ENCODE assay signal across 20 mouse cellular contexts in genomic region chr14:34377121-34377520, GRCm38 (mm10). TPM values are rescaled to one million over a fixed set of nuclear protein-coding genes. Genes with fewer than 3 reads are reported as not detected.
DNase-seq lines count a peak whose midpoint lies in the region; ATAC-seq and TF ChIP-seq lines count a peak whose summit lies in the region.
"Had no signal": no experiment of that assay in that cellular context is flagged by ENCODE, and none has a peak within 500 bp of the region (broad histone marks: within the 10 kb centered on the region; RNA-seq: fewer than 3 reads in every experiment).

No protein-coding gene starts in this region.

- ATAC-seq in kidney, postnatal 0 days (replicated peaks; ENCODE audit: low FRiP score, low read depth), result no peak
- ATAC-seq in heart, embryonic 13.5 days (ENCODE audit: extremely low read depth, insufficient number of reproducible peaks, low FRiP score, low TSS enrichment), result no peak
- no peak for ATAC-seq in liver, embryonic 11.5 days (replicated peaks; ENCODE audit: low FRiP score)
- ATAC-seq: forebrain, embryonic 15.5 days had no signal

- no peaks in the 10 kb centered on the region for H3K9me3 ChIP-seq in kidney, postnatal 0 days (replicated peaks; ENCODE audit: low read length)
- H3K9me3 ChIP-seq in heart, embryonic 13.5 days, result no peaks in the 10 kb centered on the region
- H3K9me3 ChIP-seq in liver, embryonic 11.5 days (ENCODE audit: control insufficient read depth, low read length), result no peaks in the 10 kb centered on the region
- H3K9me3 ChIP-seq: embryonic facial prominence, embryonic 12.5 days; forebrain, embryonic 15.5 days; G1E; liver, embryonic 15.5 days; neural tube, embryonic 12.5 days had no signal

- H3K27ac ChIP-seq in heart, adult 2 months, result peak overlapping the region; percentile 90
- H3K27ac ChIP-seq in kidney, postnatal 0 days, result peak overlapping the region; percentile 57
- peak overlapping the region; percentile 77 for H3K27ac ChIP-seq in heart, embryonic 13.5 days (replicated peaks)
- no peak overlapping the region for H3K27ac ChIP-seq in liver, embryonic 11.5 days (ENCODE audit: low read depth, low read length)
- H3K27ac ChIP-seq in layer of hippocampus, adult 2 months, result no peak overlapping the region
- H3K27ac ChIP-seq: forebrain, embryonic 15.5 days; liver, embryonic 15.5 days; neural tube, embryonic 12.5 days had no signal

- 47% methylated on average over 4 of the region's 4 CpGs for WGBS in heart, adult 2 months
- WGBS in kidney, postnatal 0 days, result 57% methylated on average over 4 of the region's 4 CpGs
- WGBS in heart, embryonic 13.5 days, result 70% methylated on average over 4 of the region's 4 CpGs
- 52% methylated on average over 4 of the region's 4 CpGs for WGBS in liver, embryonic 11.5 days

- no peak for TF ChIP-seq CTCF in heart, adult 2 months (IDR thresholded peaks at IDR 0.05)
- no peak for TF ChIP-seq CTCF in kidney, postnatal 0 days (IDR thresholded peaks at IDR 0.05; ENCODE audit: low read depth)
- TF ChIP-seq CTCF in layer of hippocampus, adult 2 months (conservative IDR thresholded peaks at IDR 0.05), result no peak

- no peaks in the 10 kb centered on the region for H3K79me2 ChIP-seq in heart, adult 2 months (replicated peaks; ENCODE audit: control insufficient read depth, insufficient read depth, low read length)

- peak; percentile 37; the same call in 1 of the 2 replicates for TF ChIP-seq POLR2A in heart, adult 2 months (IDR thresholded peaks at IDR 0.05; ENCODE audit: insufficient read depth, low read depth, low read length)

- no peaks in the 10 kb centered on the region for H3K36me3 ChIP-seq in heart, adult 2 months (ENCODE audit: control insufficient read depth, insufficient read depth, low read length)
- no peaks in the 10 kb centered on the region for H3K36me3 ChIP-seq in kidney, postnatal 0 days (ENCODE audit: insufficient read depth, low read length)
- H3K36me3 ChIP-seq in heart, embryonic 13.5 days, result 0 out of 2 replicates have a peak, but pooled peaks cover 4% of the 10 kb centered on the region
- no peaks in the 10 kb centered on the region for H3K36me3 ChIP-seq in liver, embryonic 11.5 days (ENCODE audit: control insufficient read depth, insufficient read depth, low read length)
- H3K36me3 ChIP-seq: embryonic facial prominence, embryonic 12.5 days; forebrain, embryonic 15.5 days; G1E; liver, embryonic 15.5 days; neural tube, embryonic 12.5 days had no signal

- no peaks in the 10 kb centered on the region for H3K27me3 ChIP-seq in heart, adult 2 months (ENCODE audit: control insufficient read depth, insufficient read depth, low read length)
- no peaks in the 10 kb centered on the region for H3K27me3 ChIP-seq in kidney, postnatal 0 days (ENCODE audit: insufficient read depth, low read length)
- no peaks in the 10 kb centered on the region for H3K27me3 ChIP-seq in heart, embryonic 13.5 days (replicated peaks)
- H3K27me3 ChIP-seq in liver, embryonic 11.5 days (replicated peaks; ENCODE audit: control insufficient read depth, insufficient read depth, low read length), result no peaks in the 10 kb centered on the region
- H3K27me3 ChIP-seq: embryonic facial prominence, embryonic 12.5 days; forebrain, embryonic 15.5 days; liver, embryonic 15.5 days; neural tube, embryonic 12.5 days had no signal

- no peak for DNase-seq in heart, adult 2 months
- DNase-seq in heart, postnatal 36 days, result no peak
- DNase-seq in kidney, postnatal 0 days (ENCODE audit: low spot score), result no peak
- no peak for DNase-seq in kidney, adult 9 months
- DNase-seq in liver, embryonic 11.5 days (ENCODE audit: low spot score), result no peak
- no peak for DNase-seq in layer of hippocampus, adult 2 months (ENCODE audit: low spot score in 2 of 2)
- DNase-seq in left cerebral cortex, postnatal 10 days (ENCODE audit: extremely low spot score in 1 of 2, low spot score in 2 of 2), result no peak
- DNase-seq: B cell, adult 2 months; cerebellum, adult 9-10 months; gastrocnemius, postnatal 25 days; kidney, adult 18-20 months; thymus, postnatal 25 days had no signal

- peak overlapping the region; percentile 54 for H3K4me3 ChIP-seq in heart, adult 2 months
- H3K4me3 ChIP-seq in kidney, postnatal 0 days (replicated peaks; ENCODE audit: low read depth, low read length), result no peak overlapping the region
- H3K4me3 ChIP-seq in heart, embryonic 13.5 days, result peak overlapping the region; percentile 49
- no peak overlapping the region for H3K4me3 ChIP-seq in liver, embryonic 11.5 days (ENCODE audit: low read depth, low read length)
- no peak overlapping the region for H3K4me3 ChIP-seq in layer of hippocampus, adult 2 months
- H3K4me3 ChIP-seq: embryonic facial prominence, embryonic 12.5 days; forebrain, embryonic 15.5 days; liver, embryonic 15.5 days; neural tube, embryonic 12.5 days had no signal

- intact Hi-C loops in heart, adult 2 months (cut with DNase I), result no loop called here
- intact Hi-C loops in heart, postnatal 36 days (cut with DNase I), result no loop called here
- intact Hi-C loops in left cerebral cortex, postnatal 10 days (cut with DNase I), result loop anchor here (5.0 kb wide), 1 partner anchor 180 kb away; no protein-coding TSS in a partner anchor

- peak overlapping the region; percentile 49 for H3K4me2 ChIP-seq in kidney, postnatal 0 days (ENCODE audit: low read length)
- H3K4me2 ChIP-seq in heart, embryonic 13.5 days, result peak overlapping the region; percentile 64
- H3K4me2 ChIP-seq in liver, embryonic 11.5 days, result peak overlapping the region; percentile 40
- H3K4me2 ChIP-seq: embryonic facial prominence, embryonic 12.5 days; forebrain, embryonic 15.5 days; midbrain, embryonic 11.5 days had no signal

- H3K4me1 ChIP-seq in heart, adult 2 months (ENCODE audit: control insufficient read depth, insufficient read depth, low read length), result peaks cover 9% of the 10 kb centered on the region
- peaks cover 11% of the 10 kb centered on the region for H3K4me1 ChIP-seq in kidney, postnatal 0 days (replicated peaks; ENCODE audit: insufficient read depth, low read length)
- H3K4me1 ChIP-seq in heart, embryonic 13.5 days, result peaks cover 41% of the 10 kb centered on the region
- no peaks in the 10 kb centered on the region for H3K4me1 ChIP-seq in liver, embryonic 11.5 days (replicated peaks; ENCODE audit: control insufficient read depth, insufficient read depth, low read length)
- H3K4me1 ChIP-seq: liver, embryonic 15.5 days had no signal

- TF ChIP-seq EP300 in heart, adult 2 months (IDR thresholded peaks at IDR 0.05; ENCODE audit: insufficient read depth, low read depth, low read length), result no peak

- peak overlapping the region; percentile 67 for H3K9ac ChIP-seq in heart, adult 2 months (ENCODE audit: low read depth, low read length)
- H3K9ac ChIP-seq in kidney, postnatal 0 days (ENCODE audit: low read depth, low read length), result 0 out of 2 replicates have a peak overlapping the region, but pooled peaks have one; percentile 4
- H3K9ac ChIP-seq in heart, embryonic 13.5 days, result peak overlapping the region; percentile 68
- no peak overlapping the region for H3K9ac ChIP-seq in liver, embryonic 11.5 days (ENCODE audit: low read depth, low read length)
- H3K9ac ChIP-seq: embryonic facial prominence, embryonic 12.5 days; forebrain, embryonic 15.5 days; liver, embryonic 15.5 days; neural tube, embryonic 12.5 days had no signal

RNA-seq across cellular contexts. Expression of gene Mmrn2, which starts 1.9 kb away (rescaled TPM):
- total RNA-seq in heart, adult 2 months (2021), result 10 to 100 TPM; 30.4 to 44.1 TPM
- 17.6 and 29.4 TPM in 2 replicates for polyA plus RNA-seq in heart, adult 2 months (2012; rRNA removed)
- 10 to 100 TPM; 33.7 to 44.0 TPM for total RNA-seq in heart, postnatal 36 days (2021)
- 16.2 and 17.1 TPM in 2 replicates for polyA plus RNA-seq in kidney, postnatal 0 days (2015; fragmentation: Nextera tagmentation; extraction: Ambion mirVana)
- polyA plus RNA-seq in heart, embryonic 13.5 days (2015; fragmentation: Nextera tagmentation; extraction: Ambion mirVana), result 29.2 and 30.8 TPM in 2 replicates
- 5.3 and 6.2 TPM in 2 replicates for polyA plus RNA-seq in liver, embryonic 11.5 days (2014; fragmentation: Nextera tagmentation; extraction: Ambion mirVana)
- total RNA-seq in layer of hippocampus, adult 2 months (2021), result 1 to 10 TPM; 3.9 to 4.0 TPM
- total RNA-seq in left cerebral cortex, postnatal 10 days (2021), result 1 to 10 TPM; 3.8 to 5.1 TPM

RNA-seq across cellular contexts. Expression of gene Sncg, which starts 2.5 kb away (rescaled TPM):
- 10 to 100 TPM; 11.5 to 12.9 TPM for total RNA-seq in heart, adult 2 months (2021)
- 14.2 and 15.2 TPM in 2 replicates for polyA plus RNA-seq in heart, adult 2 months (2012; rRNA removed)
- total RNA-seq in heart, postnatal 36 days (2021), result 1 to 10 TPM; 5.6 to 7.5 TPM
- 5.3 and 5.5 TPM in 2 replicates for polyA plus RNA-seq in kidney, postnatal 0 days (2015; fragmentation: Nextera tagmentation; extraction: Ambion mirVana)
- polyA plus RNA-seq in heart, embryonic 13.5 days (2015; fragmentation: Nextera tagmentation; extraction: Ambion mirVana), result 2.9 and 3.2 TPM in 2 replicates
- 1.6 and 1.8 TPM in 2 replicates for polyA plus RNA-seq in liver, embryonic 11.5 days (2014; fragmentation: Nextera tagmentation; extraction: Ambion mirVana)
- total RNA-seq in layer of hippocampus, adult 2 months (2021), result 1 to 10 TPM; 4.8 to 6.7 TPM
- 1 to 10 TPM; 1.4 to 2.0 TPM for total RNA-seq in left cerebral cortex, postnatal 10 days (2021)
- polyA plus RNA-seq: G1E had no signal

RNA-seq across cellular contexts. Expression of gene Fam25c, which starts 21.9 kb away (rescaled TPM):
- total RNA-seq in heart, adult 2 months (2021), result not detected
- polyA plus RNA-seq in heart, adult 2 months (2012; rRNA removed), result not detected in 2 replicates
- total RNA-seq in heart, postnatal 36 days (2021), result not detected
- polyA plus RNA-seq in kidney, postnatal 0 days (2015; fragmentation: Nextera tagmentation; extraction: Ambion mirVana), result 8.1 and 15.2 TPM in 2 replicates
- not detected in 2 replicates for polyA plus RNA-seq in heart, embryonic 13.5 days (2015; fragmentation: Nextera tagmentation; extraction: Ambion mirVana)
- 0.66 TPM in 1 of 2 replicates, not detected in the other for polyA plus RNA-seq in liver, embryonic 11.5 days (2014; fragmentation: Nextera tagmentation; extraction: Ambion mirVana)
- total RNA-seq in layer of hippocampus, adult 2 months (2021), result not detected
- 1 to 10 TPM in 1 of 2 experiments, not detected in 1; 1.0 TPM for total RNA-seq in left cerebral cortex, postnatal 10 days (2021)
- total RNA-seq: G1E; left cerebral cortex, adult 18-20 months had no signal
- polyA plus RNA-seq: embryonic facial prominence, embryonic 12.5 days; forebrain, embryonic 15.5 days; G1E; midbrain, embryonic 11.5 days; neural tube, embryonic 12.5 days had no signal

Comparison
In these comparisons a context has a peak if more than half of its experiments do, and no peak if none do; other contexts are left out.
1. H3K27ac ChIP-seq: peak in heart, adult 2 months (single experiment), kidney, postnatal 0 days (single experiment) and heart, embryonic 13.5 days (single experiment); none in liver, embryonic 11.5 days (single experiment) and layer of hippocampus, adult 2 months (single experiment).
2. H3K4me3 ChIP-seq: peak in heart, adult 2 months (single experiment) and heart, embryonic 13.5 days (single experiment); none in kidney, postnatal 0 days (single experiment), liver, embryonic 11.5 days (single experiment) and layer of hippocampus, adult 2 months (single experiment).
3. RNA of gene Mmrn2, which starts 1.9 kb away (total RNA-seq): 30.4 to 44.1 TPM in heart, adult 2 months and 33.7 to 44.0 TPM in heart, postnatal 36 days; 3.8 to 5.1 TPM in left cerebral cortex, postnatal 10 days and 3.9 to 4.0 TPM in layer of hippocampus, adult 2 months; every median in the first group is over 4 times any median in the second.
4. Peak in every context shown above with its lines, with median percentiles within 50 percentile points of each other: H3K4me2 ChIP-seq.